Mouse (Mus musculus) CH12.LX (cell line): ENCODE results near the gene Bhlha15. TPM values are rescaled to one million over a fixed set of nuclear protein-coding genes. Genes with fewer than 3 reads are reported as not detected.

Source experiments
- DNase-seq: peaks from one replicate; pipeline ENCODE4 v3.0.0-alpha.2; 2013; ENCODE audit errors: extremely low read depth
- H3K27ac ChIP-seq: 2 replicates; pipeline ENCODE4 v1.5.1; 2012; ENCODE audit warnings: low read depth, mild to moderate bottlenecking, control low read depth, moderate library complexity; ENCODE audit not compliant: insufficient read depth
- H3K27me3 ChIP-seq: replicated peaks from 2 replicates; pipeline ENCODE3; 2012; ENCODE audit warnings: inconsistent platforms
- H3K36me3 ChIP-seq, 2 experiments: replicated peaks in 1 of 2; 2 replicates each; pipeline versions ENCODE3 to v1.6.1; 2012; ENCODE audit warnings: inconsistent platforms in 1 of 2, low read length in 1 of 2, mild to moderate bottlenecking in 1 of 2, mixed read lengths in 1 of 2, moderate library complexity in 1 of 2; ENCODE audit not compliant: control insufficient read depth in 1 of 2, insufficient read depth in 1 of 2
- H3K4me1 ChIP-seq, 2 experiments: 2 replicates each; pipeline ENCODE4 v1.6.1; 2012; ENCODE audit warnings: inconsistent platforms in 1 of 2, moderate library complexity in 1 of 2; ENCODE audit not compliant: insufficient read depth in 2 of 2, control insufficient read depth in 1 of 2
- H3K4me2 ChIP-seq: 2 replicates; pipeline ENCODE4 v1.6.1; 2012; ENCODE audit warnings: low read depth, mild to moderate bottlenecking, control low read depth; ENCODE audit not compliant: poor library complexity, insufficient read depth, severe bottlenecking
- H3K4me3 ChIP-seq, 3 experiments: fragments of 150-350 bp in 1 of 3; sonication (generic) in 1 of 3; replicated peaks in 1 of 3; 2 replicates each; pipeline versions ENCODE3 to v1.5.1; 2011 to 2012; ENCODE audit warnings: low read depth in 2 of 3, low read length in 2 of 3, mild to moderate bottlenecking in 2 of 3, moderate library complexity in 2 of 3, control low read depth in 1 of 3, improper control_type of control experiment in 1 of 3, inconsistent platforms in 1 of 3, mixed read lengths in 1 of 3; ENCODE audit not compliant: poor library complexity in 1 of 3
- H3K79me2 ChIP-seq: replicated peaks from 2 replicates; pipeline ENCODE4 v1.6.1; 2012; ENCODE audit warnings: mild to moderate bottlenecking, moderate library complexity; ENCODE audit not compliant: control insufficient read depth, poor library complexity, insufficient read depth, severe bottlenecking; ENCODE audit errors: extremely low read depth
- H3K9ac ChIP-seq: 2 replicates; pipeline ENCODE4 v1.6.1; 2012; ENCODE audit warnings: low read depth, mild to moderate bottlenecking, control low read depth, moderate library complexity; ENCODE audit not compliant: insufficient read depth
- H3K9me3 ChIP-seq: replicated peaks from 2 replicates; pipeline ENCODE3; 2012; ENCODE audit warnings: low read length, inconsistent platforms, mixed read lengths
- BHLHE40 ChIP-seq: IDR thresholded peaks from 2 replicates; pipeline ENCODE4 v1.6.1; 2011; ENCODE audit warnings: mild to moderate bottlenecking, low read depth, low read length, improper control_type of control experiment
- CHD2 ChIP-seq: IDR thresholded peaks from 2 replicates; pipeline ENCODE4 v1.6.1; 2011; ENCODE audit warnings: low read length, improper control_type of control experiment
- CTCF ChIP-seq, 2 experiments: IDR thresholded peaks in 1 of 2; conservative IDR thresholded peaks in 1 of 2; 2 replicates each; pipeline ENCODE4 v1.5.1; 2011 to 2012; ENCODE audit warnings: low read depth in 2 of 2, low read length in 2 of 2, improper control_type of control experiment in 1 of 2, inconsistent platforms in 1 of 2, mild to moderate bottlenecking in 1 of 2, moderate library complexity in 1 of 2
- E2F4 ChIP-seq: IDR thresholded peaks from 2 replicates; pipeline ENCODE4 v1.6.1; 2011; ENCODE audit warnings: low read depth, low read length, improper control_type of control experiment; ENCODE audit not compliant: insufficient replicate concordance
- ELF1 ChIP-seq: IDR thresholded peaks from 2 replicates; pipeline ENCODE4 v1.6.1; 2014; ENCODE audit warnings: low read depth, mild to moderate bottlenecking, inconsistent platforms, low read length, improper control_type of control experiment
- EP300 ChIP-seq: IDR thresholded peaks from 2 replicates; pipeline ENCODE4 v1.6.1; 2011; ENCODE audit warnings: low read length, improper control_type of control experiment
- ETS1 ChIP-seq: conservative IDR thresholded peaks from 2 replicates; pipeline ENCODE4 v1.6.1; 2012; ENCODE audit warnings: low read depth, mild to moderate bottlenecking, inconsistent platforms, low read length, improper control_type of control experiment, moderate library complexity
- GABPA ChIP-seq: IDR thresholded peaks from 2 replicates; pipeline ENCODE4 v1.6.1; 2012; ENCODE audit warnings: low read depth, low read length, improper control_type of control experiment, inconsistent platforms; ENCODE audit not compliant: insufficient replicate concordance
- HCFC1 ChIP-seq: IDR thresholded peaks from 2 replicates; pipeline ENCODE4 v1.6.1; 2012; ENCODE audit warnings: low read depth, mild to moderate bottlenecking, inconsistent platforms, low read length, improper control_type of control experiment
- IRF4 ChIP-seq: IDR thresholded peaks from 2 replicates; pipeline ENCODE4 v1.6.1; 2014; ENCODE audit warnings: low read depth, mild to moderate bottlenecking, inconsistent platforms, low read length, improper control_type of control experiment
- JUND ChIP-seq: conservative IDR thresholded peaks from 2 replicates; pipeline ENCODE4 v1.6.1; 2011; ENCODE audit warnings: low read depth, low read length, improper control_type of control experiment
- MAFK ChIP-seq: IDR thresholded peaks from 2 replicates; pipeline ENCODE4 v1.6.1; 2011; ENCODE audit warnings: low read length, improper control_type of control experiment; ENCODE audit not compliant: insufficient replicate concordance
- MAZ ChIP-seq: IDR thresholded peaks from 2 replicates; pipeline ENCODE4 v1.6.1; 2012; ENCODE audit warnings: low read depth, mild to moderate bottlenecking, inconsistent platforms, low read length, improper control_type of control experiment, moderate library complexity
- MEF2A ChIP-seq: IDR thresholded peaks from 2 replicates; pipeline ENCODE4 v1.6.1; 2014; ENCODE audit warnings: low read depth, mild to moderate bottlenecking, inconsistent platforms, low read length, improper control_type of control experiment, borderline replicate concordance
- NELFE ChIP-seq: IDR thresholded peaks from 2 replicates; pipeline ENCODE4 v1.6.1; 2011; ENCODE audit warnings: low read depth, low read length, improper control_type of control experiment
- NRF1 ChIP-seq: IDR thresholded peaks from 2 replicates; pipeline ENCODE4 v1.6.1; 2014; ENCODE audit warnings: low read depth, mild to moderate bottlenecking, inconsistent platforms, low read length, improper control_type of control experiment, moderate library complexity
- RAD21 ChIP-seq: IDR thresholded peaks from 2 replicates; pipeline ENCODE4 v1.6.1; 2011; ENCODE audit warnings: low read depth, mild to moderate bottlenecking, low read length, improper control_type of control experiment, moderate library complexity
- RCOR1 ChIP-seq: conservative IDR thresholded peaks from 2 replicates; pipeline ENCODE4 v1.6.1; 2012; ENCODE audit warnings: low read depth, mild to moderate bottlenecking, inconsistent platforms, low read length, improper control_type of control experiment
- SIN3A ChIP-seq: IDR thresholded peaks from 2 replicates; pipeline ENCODE4 v1.6.1; 2012; ENCODE audit warnings: low read length, improper control_type of control experiment, inconsistent platforms
- SMC3 ChIP-seq: IDR thresholded peaks from 2 replicates; pipeline ENCODE4 v1.6.1; 2011; ENCODE audit warnings: low read depth, low read length, improper control_type of control experiment
- TBP ChIP-seq: conservative IDR thresholded peaks from 2 replicates; pipeline ENCODE4 v1.6.1; 2011; ENCODE audit warnings: low read depth, low read length, improper control_type of control experiment
- TCF12 ChIP-seq: IDR thresholded peaks from 2 replicates; pipeline ENCODE4 v1.6.1; 2014; ENCODE audit warnings: low read depth, mild to moderate bottlenecking, inconsistent platforms, low read length, improper control_type of control experiment
- UBTF ChIP-seq: IDR thresholded peaks from 2 replicates; pipeline ENCODE4 v1.6.1; 2012; ENCODE audit warnings: low read depth, mild to moderate bottlenecking, inconsistent platforms, low read length, improper control_type of control experiment, moderate library complexity
- USF2 ChIP-seq: conservative IDR thresholded peaks from 2 replicates; pipeline ENCODE4 v1.6.1; 2011; ENCODE audit warnings: low read depth, low read length, improper control_type of control experiment
- ZC3H11A ChIP-seq: IDR thresholded peaks from 2 replicates; pipeline ENCODE4 v1.6.1; 2012; ENCODE audit warnings: low read depth, mild to moderate bottlenecking, inconsistent platforms, low read length, improper control_type of control experiment
- ZKSCAN1 ChIP-seq: IDR thresholded peaks from 2 replicates; pipeline ENCODE4 v1.6.1; 2012; ENCODE audit warnings: low read depth, inconsistent platforms, low read length, improper control_type of control experiment, borderline replicate concordance
- ZMIZ1 ChIP-seq: IDR thresholded peaks from 2 replicates; pipeline ENCODE4 v1.6.1; 2012; ENCODE audit warnings: low read depth, mild to moderate bottlenecking, inconsistent platforms, low read length, improper control_type of control experiment
- dilution Hi-C: fragments of 300-500 bp; cut with MboI; formaldehyde crosslinking; loops from 2 replicates; pipeline ENCODE4 v1.14.3; 2020; ENCODE audit warnings: low sequenced_read_pairs; ENCODE audit not compliant: extremely low pct_unique_long_range_greater_than_20kb, extremely low pct_ligation_motif_present
- in situ Hi-C: fragments of 300-500 bp; cut with MboI; formaldehyde crosslinking; loops from 3 replicates; pipeline ENCODE4 v1.14.3; 2019; ENCODE audit warnings: low sequenced_read_pairs, low pct_ligation_motif_present, low pct_unique_long_range_greater_than_20kb, mixed read lengths
- polyA plus RNA-seq: library from polyadenylated mRNA; unstranded; fragments of >175 nt; gene quantifications from 2 replicates; pipeline ENCODE4 v1.2.1, GENCODE M21; 2012; ENCODE audit warnings: low read depth; ENCODE audit not compliant: insufficient read length
- total RNA-seq, 2 experiments: library from RNA; depleted of rRNA; stranded (reverse); fragments of 300-350 nt in 1 of 2; fragments of >200 nt in 1 of 2; gene quantifications; 2 replicates each; pipeline ENCODE4 v1.2.3; 2012 to 2014

The Bhlha15 gene
- total and polyA plus RNA-seq, 3 experiments, result 0.90 to 6.1 (median 4.0) TPM

DNA sequence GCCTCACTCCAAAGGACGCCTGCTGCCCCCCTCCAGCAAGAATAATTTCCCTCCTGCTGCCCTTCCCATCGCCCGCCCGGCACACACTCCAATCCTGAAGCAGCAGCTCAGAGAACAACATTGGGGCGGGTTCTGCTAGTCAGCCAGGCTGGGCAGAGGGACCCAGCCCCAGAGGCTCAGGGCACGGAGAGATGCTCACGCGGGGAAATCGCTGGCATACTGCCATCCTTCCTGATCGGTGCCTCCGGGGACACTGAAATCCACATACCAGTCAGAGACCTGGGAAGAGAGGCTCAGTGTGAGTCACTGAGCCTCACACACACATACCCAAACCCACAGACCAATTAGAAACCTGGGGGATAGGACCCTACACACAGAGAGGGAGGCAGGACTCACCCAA, 10.5 kb downstream of the Bhlha15 start:
- DNase-seq, result no peak
- TF ChIP-seq USF2 (no peak), ELF1 (no peak), CHD2 (no peak), ZC3H11A (no peak), JUND (no peak), HCFC1 (no peak), ZMIZ1 (no peak), SIN3A (no peak), EP300 (no peak), MAFK (no peak), MAZ (no peak), NELFE (no peak), SMC3 (no peak), NRF1 (no peak), MEF2A (no peak), ZKSCAN1 (no peak), TBP (no peak)
- in situ Hi-C loops (loop anchor here (25.0 kb wide), 1 partner anchor 537 kb away; no protein-coding TSS in a partner anchor), dilution Hi-C loops (no loop called here)
- no peak overlapping the region for H3K4me3 ChIP-seq
- H3K9me3 ChIP-seq, result peaks cover 6% of the 10 kb centered on the region
- 0 out of 4 replicates have a peak, but pooled peaks cover 0 to 3% of the 10 kb centered on the region in 2 experiments for H3K4me1 ChIP-seq
- H3K4me2 ChIP-seq, result no peak overlapping the region
- H3K27me3 ChIP-seq, result no peaks in the 10 kb centered on the region
- peaks cover 4 to 73% of the 10 kb centered on the region in 2 experiments for H3K36me3 ChIP-seq
- no peak overlapping the region for H3K9ac ChIP-seq
- no peak overlapping the region for H3K27ac ChIP-seq
- H3K79me2 ChIP-seq, result no peaks in the 10 kb centered on the region

DNA sequence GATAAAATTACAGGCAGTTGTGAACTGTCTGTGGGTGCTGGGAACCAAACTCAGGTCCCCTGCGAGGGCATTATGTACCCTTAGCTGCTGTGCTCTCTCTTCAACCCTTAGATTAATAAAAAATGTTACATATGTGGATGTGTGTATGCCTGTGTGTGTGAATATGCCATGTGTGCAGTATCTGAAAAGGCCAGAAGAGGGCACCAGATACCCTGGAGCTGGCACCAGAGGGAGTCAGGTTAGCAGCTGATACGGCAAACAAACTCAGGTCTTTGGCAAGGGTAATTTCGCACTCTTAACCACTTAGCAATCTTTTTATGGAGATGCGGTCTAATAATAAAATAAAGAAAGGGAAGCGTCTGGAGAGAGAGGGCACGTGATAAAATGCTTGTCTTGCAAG, 12.3 kb downstream of the Bhlha15 start:
- dilution Hi-C loops (no loop called here), in situ Hi-C loops (loop anchor here (25.0 kb wide), 1 partner anchor 535 kb away; no protein-coding TSS in a partner anchor)
- TF ChIP-seq CTCF (conservative IDR thresholded peaks at IDR 0.05 in 1 of 2, IDR thresholded peaks at IDR 0.05 in 1 of 2; ENCODE audit: low read depth in 2 of 2, low read length in 2 of 2), result peak in 1 of 2 experiments; percentile 31; a peak in 2 of 4 replicates
- TF ChIP-seq EP300, result no peak
- no peak for TF ChIP-seq E2F4
- no peak for TF ChIP-seq IRF4
- peak; percentile 5 for TF ChIP-seq RAD21
- TF ChIP-seq BHLHE40, result no peak
- TF ChIP-seq HCFC1, result no peak
- TF ChIP-seq GABPA, result no peak
- no peak for TF ChIP-seq TCF12
- TF ChIP-seq UBTF, result no peak
- no peak for TF ChIP-seq RCOR1
- no peak for TF ChIP-seq MAZ
- TF ChIP-seq ELF1, result no peak
- TF ChIP-seq JUND, result no peak
- no peak for TF ChIP-seq ETS1

More for the DNA sequence above, 12.3 kb downstream of the Bhlha15 start:
- Histone ChIP-seq H3K27ac (no peak overlapping the region), H3K4me1 (0 out of 4 replicates have a peak, but pooled peaks cover 0 to 3% of the 10 kb centered on the region in 2 experiments), H3K4me3 (no peak overlapping the region), H3K36me3 (peaks cover 4 to 80% of the 10 kb centered on the region in 2 experiments), H3K79me2 (no peaks in the 10 kb centered on the region), H3K9me3 (peaks cover 6% of the 10 kb centered on the region), H3K9ac (no peak overlapping the region), H3K4me2 (no peak overlapping the region), H3K27me3 (no peaks in the 10 kb centered on the region)
- DNase-seq, result no peak
